Mouse (Mus musculus) embryonic facial prominence, embryonic 13.5 days (tissue): ENCODE results near the gene Gm21915. TPM values are rescaled to one million over a fixed set of nuclear protein-coding genes. Genes with fewer than 3 reads are reported as not detected.

Source experiments
- ATAC-seq: fragments of 200-750 bp; cut with Nextera tagmentation; 2 replicates; pipeline ENCODE4 v1.8.0; 2017; ENCODE audit warnings: low read depth; ENCODE audit not compliant: insufficient number of reproducible peaks, insufficient read depth, low FRiP score, low TSS enrichment
- H3K27ac ChIP-seq: fragments of 300-500 bp; sonication (generic); 2 replicates; pipeline ENCODE4 v1.5.1; 2015; ENCODE audit warnings: moderate library complexity, mild to moderate bottlenecking, inconsistent platforms
- H3K27me3 ChIP-seq: fragments of 300-500 bp; sonication (generic); 2 replicates; pipeline ENCODE4 v1.6.1; 2015; ENCODE audit warnings: mild to moderate bottlenecking, inconsistent platforms
- H3K36me3 ChIP-seq: fragments of 300-500 bp; sonication (generic); 2 replicates; pipeline ENCODE4 v1.6.1; 2015; ENCODE audit warnings: mild to moderate bottlenecking, inconsistent platforms
- H3K4me1 ChIP-seq: fragments of 300-500 bp; sonication (generic); 2 replicates; pipeline ENCODE4 v1.6.1; 2015; ENCODE audit warnings: inconsistent platforms
- H3K4me2 ChIP-seq: fragments of 300-500 bp; sonication (generic); 2 replicates; pipeline ENCODE4 v1.6.1; 2015; ENCODE audit warnings: moderate library complexity, mild to moderate bottlenecking, inconsistent platforms
- H3K4me3 ChIP-seq: fragments of 300-500 bp; sonication (generic); 2 replicates; pipeline ENCODE4 v1.5.1; 2015; ENCODE audit warnings: mild to moderate bottlenecking, inconsistent platforms
- H3K9ac ChIP-seq: fragments of 300-500 bp; sonication (generic); 2 replicates; pipeline ENCODE4 v1.6.1; 2015; ENCODE audit warnings: mild to moderate bottlenecking, inconsistent platforms
- H3K9me3 ChIP-seq: fragments of 300-500 bp; sonication (generic); 2 replicates; pipeline ENCODE4 v1.6.1; 2016; ENCODE audit warnings: inconsistent platforms
- WGBS: fragments of 180-500 bp; shearing (Covaris S2); methylation state at CpG from one replicate; pipeline ENCODE4 v1.1.7; 2015; ENCODE audit warnings: mixed read lengths; 5-methylcytosine and 5-hydroxymethylcytosine counted together
- polyA plus RNA-seq: library from polyadenylated mRNA; unstranded; fragments of >200 nt; fragmentation: Nextera tagmentation; extraction: Ambion mirVana; gene quantifications from 2 replicates; pipeline ENCODE4 v1.2.1, GENCODE M21; 2015

Gene Gm21915
- polyA plus RNA-seq, 1 experiment from 2014 or later: not detected

DNA sequence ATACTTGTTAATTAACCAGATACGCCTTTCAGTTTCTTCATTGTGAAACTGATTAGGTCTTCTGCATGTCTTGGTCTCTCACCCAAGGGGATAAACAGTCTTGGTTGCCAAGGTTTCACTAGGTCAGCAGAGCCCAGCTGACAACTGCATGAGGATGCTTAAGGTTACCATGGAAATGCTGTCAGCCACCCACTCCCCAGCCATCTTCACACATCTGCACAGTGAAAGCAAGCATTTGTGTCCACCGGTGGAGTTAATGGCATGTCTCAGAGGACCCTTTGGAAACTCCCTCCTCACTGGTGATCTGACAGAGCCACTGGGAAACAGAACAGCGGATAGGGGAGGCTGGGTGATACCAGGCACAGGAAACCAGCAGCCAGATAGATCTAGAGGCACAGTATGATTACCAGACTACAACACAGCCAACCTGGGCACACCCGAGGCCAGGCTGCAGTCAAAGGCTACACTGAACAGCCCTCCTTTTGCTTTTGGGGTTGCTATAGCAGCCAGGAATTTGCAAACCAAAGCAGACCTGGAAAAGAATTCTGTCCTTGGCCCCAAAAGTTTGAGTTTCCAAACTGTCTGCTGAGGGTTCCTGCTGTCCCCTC, 1.0 kb downstream of the Gm21915 start:
- H3K27ac ChIP-seq: no peak overlapping the region
- H3K36me3 ChIP-seq: no peaks in the 10 kb centered on the region
- no peaks in the 10 kb centered on the region for H3K9me3 ChIP-seq
- 45% methylated on average over 4 of the region's 4 CpGs for WGBS
- H3K4me3 ChIP-seq: no peak overlapping the region
- H3K27me3 ChIP-seq: no peaks in the 10 kb centered on the region
- H3K4me2 ChIP-seq: no peak overlapping the region
- 0 out of 2 replicates have a peak, but pooled peaks have one; percentile 26 for ATAC-seq
- H3K4me1 ChIP-seq: peaks cover 23% of the 10 kb centered on the region
- H3K9ac ChIP-seq: no peak overlapping the region

DNA sequence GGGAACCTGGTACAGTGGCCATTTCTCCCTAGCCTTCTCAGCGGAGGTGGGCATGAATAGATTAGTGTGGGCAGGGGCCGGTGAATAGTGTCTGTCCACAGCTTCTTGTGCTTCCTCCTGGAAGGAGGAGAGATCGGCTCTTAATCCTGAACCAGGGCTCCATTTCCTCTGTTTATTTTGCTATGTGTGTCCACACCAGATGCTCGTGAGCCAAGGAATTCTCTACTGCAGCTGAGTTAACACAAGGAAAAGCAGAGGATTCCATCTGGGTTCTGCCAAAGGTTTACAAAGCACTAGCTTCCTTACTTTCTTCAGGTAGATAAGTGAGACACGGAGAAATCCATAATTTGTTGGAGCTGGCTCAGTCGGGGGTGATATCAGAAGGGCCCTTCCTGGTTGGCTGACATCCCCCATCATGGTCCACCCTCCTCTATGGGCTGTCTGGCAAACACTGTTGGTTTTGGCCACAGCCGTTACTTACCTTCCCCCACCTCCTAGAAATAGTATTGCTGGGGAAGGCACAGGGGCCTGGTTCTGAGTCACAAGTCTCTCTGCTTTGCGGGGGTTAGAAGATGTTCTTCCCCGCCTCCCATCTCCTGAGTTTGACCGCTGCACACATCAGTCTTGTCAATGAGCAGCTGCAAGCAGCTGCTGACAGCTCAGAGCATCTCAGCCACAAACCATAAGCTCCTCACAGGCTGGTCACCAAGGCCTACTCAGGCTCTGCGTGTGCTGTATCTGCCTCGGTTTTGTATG, 5.0 kb downstream of the Gm21915 start:
- Histone ChIP-seq H3K27ac (peak overlapping the region; percentile 33; the same call in 1 of the 2 replicates), H3K4me1 (peaks cover 23% of the 10 kb centered on the region), H3K9me3 (no peaks in the 10 kb centered on the region), H3K9ac (no peak overlapping the region), H3K36me3 (no peaks in the 10 kb centered on the region), H3K27me3 (no peaks in the 10 kb centered on the region), H3K4me3 (no peak overlapping the region), H3K4me2 (no peak overlapping the region)
- no peak for ATAC-seq
- WGBS: 71% methylated on average over 12 of the region's 12 CpGs

GRCm38 (mm10) chr9:40678653-40679052, 8.2 kb downstream of the Gm21915 start:
- Histone ChIP-seq H3K4me3 (no peak overlapping the region), H3K4me1 (peaks cover 12% of the 10 kb centered on the region; the same call in 1 of the 2 replicates), H3K4me2 (no peak overlapping the region), H3K9ac (no peak overlapping the region), H3K36me3 (no peaks in the 10 kb centered on the region), H3K9me3 (no peaks in the 10 kb centered on the region), H3K27ac (no peak overlapping the region), H3K27me3 (no peaks in the 10 kb centered on the region)
- no peak for ATAC-seq
- WGBS: 76% methylated on average over 4 of the region's 4 CpGs

DNA sequence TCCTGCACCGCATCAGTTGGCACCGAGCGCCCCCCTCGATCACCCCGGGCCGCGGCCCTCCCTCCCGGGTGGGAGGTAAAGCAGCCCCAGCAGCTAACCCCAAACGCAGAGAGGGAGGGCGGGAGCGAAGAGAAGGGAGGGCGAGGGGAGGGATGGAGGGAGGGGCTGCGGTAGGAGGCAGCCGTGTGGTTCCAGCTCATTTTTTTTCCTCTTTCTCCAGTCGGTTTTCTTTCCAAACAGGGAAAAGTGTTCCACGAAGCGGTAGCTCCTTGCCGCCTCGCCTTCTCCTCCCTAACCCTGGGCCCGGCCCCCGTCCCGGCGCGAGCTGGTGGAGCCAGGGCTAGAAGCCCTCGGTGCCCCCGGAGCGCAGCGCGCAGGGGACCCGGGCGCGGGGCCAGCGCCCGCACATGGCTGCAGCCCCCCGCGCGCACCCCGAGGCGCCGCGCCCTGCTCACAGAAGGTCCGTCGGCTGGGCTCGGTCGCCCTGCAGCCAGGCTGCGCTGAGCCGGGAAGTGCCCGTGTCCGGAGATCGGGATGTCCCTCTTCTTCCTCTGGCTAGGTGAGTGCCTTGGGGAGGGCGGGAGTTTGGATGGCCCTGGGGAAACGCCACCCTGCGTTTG, 15.5 kb downstream of the Gm21915 start, which contains the start of gene Clmp:
Gene Clmp (plus strand): TSS at position 162 of the 620 bp plus-strand sequence.
- peak; percentile 63 for ATAC-seq
- H3K36me3 ChIP-seq: no peaks in the 10 kb centered on the region
- peaks cover 46% of the 10 kb centered on the region for H3K4me1 ChIP-seq
- no peaks in the 10 kb centered on the region; the same call in 1 of the 2 replicates for H3K27me3 ChIP-seq
- H3K9me3 ChIP-seq: no peaks in the 10 kb centered on the region
- H3K4me2 ChIP-seq: peak within 1 kb of the TSS; percentile 90
- H3K4me3 ChIP-seq: peak within 1 kb of the TSS; percentile 80
- under 1% methylated on average over 49 of the region's 53 CpGs for WGBS
- peak within 1 kb of the TSS; percentile 97 for H3K9ac ChIP-seq
- peak within 1 kb of the TSS; percentile 100 for H3K27ac ChIP-seq

- Histone ChIP-seq H3K27ac (peak overlapping the region; percentile 100), H3K4me2 (peak overlapping the region; percentile 90), H3K4me1 (peaks cover 51% of the 10 kb centered on the region), H3K4me3 (peak overlapping the region; percentile 80), H3K9me3 (no peaks in the 10 kb centered on the region), H3K9ac (peak overlapping the region; percentile 97), H3K27me3 (no peaks in the 10 kb centered on the region; the same call in 1 of the 2 replicates), H3K36me3 (no peaks in the 10 kb centered on the region)
- ATAC-seq: peak; percentile 68
- under 1% methylated on average over 23 of the region's 23 CpGs for WGBS
These were observed 16.0 kb downstream of the Gm21915 start for GRCm38 (mm10) chr9:40686421-40686899.

DNA sequence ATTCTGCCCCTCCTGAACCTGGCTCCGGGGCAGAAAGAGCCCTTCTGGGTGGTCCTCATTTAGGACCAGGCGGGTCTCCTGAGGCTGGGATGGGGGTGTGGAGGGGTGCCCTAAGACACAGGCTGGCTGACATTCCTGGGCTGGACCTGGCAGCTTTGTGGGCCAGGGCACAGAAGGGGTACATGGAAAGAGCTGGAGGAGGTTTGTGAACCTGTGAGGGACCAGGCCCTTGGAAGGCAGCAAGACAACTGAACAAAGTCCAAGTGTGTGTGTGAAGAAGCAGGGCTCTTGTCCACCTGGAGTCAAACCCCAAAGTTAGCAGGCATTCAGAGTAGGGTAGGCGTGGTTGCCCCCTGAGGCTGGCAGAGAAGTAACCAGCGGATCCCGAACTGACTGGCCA, 16.6 kb downstream of the Gm21915 start:
- peak overlapping the region; percentile 80 for H3K4me3 ChIP-seq
- no peak for ATAC-seq
- H3K9me3 ChIP-seq: no peaks in the 10 kb centered on the region
- peak overlapping the region; percentile 100 for H3K27ac ChIP-seq
- no peaks in the 10 kb centered on the region; the same call in 1 of the 2 replicates for H3K27me3 ChIP-seq
- H3K4me2 ChIP-seq: peak overlapping the region; percentile 90
- whole genome bisulfite sequencing: 25% methylated on average over 5 of the region's 5 CpGs
- H3K36me3 ChIP-seq: no peaks in the 10 kb centered on the region
- peak overlapping the region; percentile 97 for H3K9ac ChIP-seq
- H3K4me1 ChIP-seq: peaks cover 57% of the 10 kb centered on the region

DNA sequence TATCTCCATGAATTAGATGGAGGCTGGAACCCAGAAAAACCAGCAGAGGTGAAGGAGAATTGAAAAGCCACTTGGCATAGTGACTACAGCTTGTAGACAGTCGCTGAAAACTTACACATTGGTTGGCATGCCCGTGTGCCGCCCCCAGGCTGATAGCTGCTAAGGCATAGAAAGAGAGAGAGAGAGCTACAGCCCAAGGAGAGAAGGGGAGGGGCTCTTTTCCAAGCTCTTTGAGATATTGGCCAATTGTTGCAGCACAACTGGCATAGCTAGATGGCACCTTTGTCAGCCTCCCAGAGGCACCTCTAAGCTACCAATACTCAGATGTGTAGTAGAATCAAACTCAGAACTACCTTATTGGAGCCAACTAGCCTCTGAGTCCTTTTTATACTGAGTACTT, 17.1 kb downstream of the Gm21915 start:
- H3K9ac ChIP-seq: peak overlapping the region; percentile 97
- ATAC-seq: no peak
- peak overlapping the region; percentile 100 for H3K27ac ChIP-seq
- no peaks in the 10 kb centered on the region for H3K9me3 ChIP-seq
- no peaks in the 10 kb centered on the region for H3K36me3 ChIP-seq
- no peaks in the 10 kb centered on the region; the same call in 1 of the 2 replicates for H3K27me3 ChIP-seq
- H3K4me2 ChIP-seq: peak overlapping the region; percentile 90
- peaks cover 62% of the 10 kb centered on the region for H3K4me1 ChIP-seq
- peak overlapping the region; percentile 80 for H3K4me3 ChIP-seq
- WGBS: 26% methylated on average over 3 of the region's 3 CpGs

- no peak for ATAC-seq
- Histone ChIP-seq H3K9me3 (no peaks in the 10 kb centered on the region), H3K4me3 (no peak overlapping the region), H3K27me3 (no peaks in the 10 kb centered on the region; the same call in 1 of the 2 replicates), H3K9ac (no peak overlapping the region), H3K4me1 (peaks cover 86% of the 10 kb centered on the region), H3K36me3 (no peaks in the 10 kb centered on the region), H3K27ac (no peak overlapping the region), H3K4me2 (no peak overlapping the region)
- 80% methylated on average over 7 of the region's 7 CpGs for WGBS
These were observed 20.1 kb downstream of the Gm21915 start for GRCm38 (mm10) chr9:40690511-40690910.

- Histone ChIP-seq H3K36me3 (peaks cover 20% of the 10 kb centered on the region), H3K27me3 (no peaks in the 10 kb centered on the region), H3K9me3 (0 out of 2 replicates have a peak, but pooled peaks cover 2% of the 10 kb centered on the region), H3K9ac (no peak overlapping the region), H3K4me3 (no peak overlapping the region), H3K4me2 (peak overlapping the region; percentile 16; the same call in 1 of the 2 replicates), H3K27ac (peak overlapping the region; percentile 60), H3K4me1 (peaks cover 76% of the 10 kb centered on the region)
- no peak for ATAC-seq
- WGBS: 42% methylated on average over 3 of the region's 3 CpGs
These were observed 22.6 kb downstream of the Gm21915 start for GRCm38 (mm10) chr9:40693026-40693425.

GRCm38 (mm10) chr9:40693768-40694167, 23.4 kb downstream of the Gm21915 start:
- WGBS: 41% methylated on average over 5 of the region's 5 CpGs
- Histone ChIP-seq H3K4me2 (peak overlapping the region; percentile 16), H3K9ac (no peak overlapping the region), H3K9me3 (0 out of 2 replicates have a peak, but pooled peaks cover 2% of the 10 kb centered on the region), H3K27ac (peak overlapping the region; percentile 33), H3K4me3 (no peak overlapping the region), H3K4me1 (peaks cover 72% of the 10 kb centered on the region), H3K27me3 (no peaks in the 10 kb centered on the region), H3K36me3 (peaks cover 23% of the 10 kb centered on the region)
- no peak for ATAC-seq

DNA sequence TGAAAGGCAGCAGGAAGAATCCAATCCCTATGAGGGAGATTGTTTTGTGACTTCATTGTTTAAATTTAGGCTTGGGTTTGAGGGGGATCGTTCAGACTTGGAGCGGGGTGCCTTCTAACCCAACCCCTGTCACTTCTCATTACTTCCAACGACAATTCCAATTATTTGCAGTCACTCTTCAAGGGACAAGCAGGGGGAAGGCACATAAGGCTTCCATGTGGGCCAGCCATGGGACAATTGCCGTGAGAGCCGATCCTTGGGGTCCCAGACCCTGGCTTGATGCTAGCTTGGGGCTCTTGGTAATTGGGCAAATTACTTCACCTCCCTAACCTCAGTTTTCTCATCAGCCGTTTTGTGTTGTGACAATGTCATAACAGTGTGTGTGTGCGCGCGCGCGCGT, 23.9 kb downstream of the Gm21915 start:
- H3K9me3 ChIP-seq: 0 out of 2 replicates have a peak, but pooled peaks cover 2% of the 10 kb centered on the region
- H3K4me3 ChIP-seq: no peak overlapping the region
- ATAC-seq: no peak
- H3K9ac ChIP-seq: no peak overlapping the region
- peak overlapping the region; percentile 33 for H3K27ac ChIP-seq
- 37% methylated on average over 12 of the region's 12 CpGs for WGBS
- peaks cover 23% of the 10 kb centered on the region for H3K36me3 ChIP-seq
- no peaks in the 10 kb centered on the region for H3K27me3 ChIP-seq
- H3K4me1 ChIP-seq: peaks cover 67% of the 10 kb centered on the region
- peak overlapping the region; percentile 27; the same call in 1 of the 2 replicates for H3K4me2 ChIP-seq
